Mouse (Mus musculus) stomach, postnatal 0 days (tissue): ENCODE results near the gene Gpx3. TPM values are rescaled to one million over a fixed set of nuclear protein-coding genes. Genes with fewer than 3 reads are reported as not detected.
"Not testable (repeated sequence)": the region's sequence is repeated elsewhere in the genome, so short reads cannot be mapped to it uniquely, and the experiment has no call there.

Source experiments
- ATAC-seq: fragments of 200-750 bp; cut with Nextera tagmentation; 2 replicates; pipeline ENCODE4 v1.8.0; 2017; ENCODE audit not compliant: low FRiP score, low TSS enrichment
- DNase-seq: peaks from one replicate; pipeline ENCODE4 v3.0.0-alpha.2; 2016; ENCODE audit warnings: low spot score
- H3K27ac ChIP-seq: fragments of 300-500 bp; sonication (generic); replicated peaks from 2 replicates; pipeline ENCODE4 v1.5.1; 2014; ENCODE audit warnings: mild to moderate bottlenecking, control low read depth
- H3K27me3 ChIP-seq: fragments of 300-500 bp; sonication (generic); 2 replicates; pipeline ENCODE4 v1.6.1; 2014; ENCODE audit warnings: low read length; ENCODE audit not compliant: control insufficient read depth, insufficient read depth
- H3K36me3 ChIP-seq: fragments of 300-500 bp; sonication (generic); 2 replicates; pipeline ENCODE4 v1.6.1; 2014; ENCODE audit warnings: low read length, mixed read lengths; ENCODE audit not compliant: control insufficient read depth, insufficient read depth
- H3K4me1 ChIP-seq: fragments of 300-500 bp; sonication (generic); replicated peaks from 2 replicates; pipeline ENCODE4 v1.6.1; 2014; ENCODE audit warnings: antibody characterized with exemption; ENCODE audit not compliant: control insufficient read depth, insufficient read depth
- H3K4me2 ChIP-seq: fragments of 300-500 bp; sonication (generic); replicated peaks from 2 replicates; pipeline ENCODE4 v1.6.1; 2014; ENCODE audit warnings: low read depth, mild to moderate bottlenecking, control low read depth, moderate library complexity
- H3K4me3 ChIP-seq: fragments of 300-500 bp; sonication (generic); 2 replicates; pipeline ENCODE4 v1.5.1; 2014; ENCODE audit warnings: low read depth, low read length, control low read depth
- H3K9ac ChIP-seq: fragments of 300-500 bp; sonication (generic); 2 replicates; pipeline ENCODE4 v1.6.1; 2014; ENCODE audit warnings: mild to moderate bottlenecking, low read length, control low read depth, mixed read lengths
- H3K9me3 ChIP-seq: fragments of 300-500 bp; sonication (generic); 2 replicates; pipeline ENCODE4 v1.6.1; 2016; ENCODE audit warnings: low read length; ENCODE audit not compliant: control insufficient read depth
- CTCF ChIP-seq: IDR thresholded peaks from 2 replicates; pipeline ENCODE4 v1.5.1; 2016; ENCODE audit warnings: antibody characterized with exemption, low read depth, mild to moderate bottlenecking, moderate library complexity
- EP300 ChIP-seq: optimal IDR thresholded peaks from 2 replicates; pipeline ENCODE3; 2016; ENCODE audit warnings: antibody characterized with exemption
- WGBS: fragments of 180-500 bp; shearing (Covaris S2); extraction: QIAGEN DNeasy Blood & Tissue Kit; methylation state at CpG from one replicate; pipeline ENCODE4 v1.1.7; 2014; 5-methylcytosine and 5-hydroxymethylcytosine counted together
- polyA plus RNA-seq: library from polyadenylated mRNA; unstranded; fragments of >200 nt; fragmentation: Nextera tagmentation; extraction: Ambion mirVana; gene quantifications from 2 replicates; pipeline ENCODE4 v1.2.1, GENCODE M21; 2015

Gpx3 gene
- polyA plus RNA-seq, 1 experiment from 2014 or later = 206 TPM

GRCm38 (mm10) chr11:54955735-54956480, 53.7 kb downstream of the Gpx3 start:
- DNase-seq = peak; percentile 98
- TF ChIP-seq CTCF (no peak; the same call in 1 of the 2 replicates), EP300 (no peak)
- WGBS = under 1% methylated on average over 59 of the region's 59 CpGs

GRCm38 (mm10) chr11:54956912-54957311, 54.7 kb downstream of the Gpx3 start:
- Histone ChIP-seq H3K4me3 (no peak overlapping the region), H3K4me1 (peaks cover 6% of the 10 kb centered on the region; the same call in 1 of the 2 replicates), H3K4me2 (no peak overlapping the region), H3K27ac (no peak overlapping the region), H3K9me3 (no peaks in the 10 kb centered on the region), H3K36me3 (no peaks in the 10 kb centered on the region), H3K27me3 (no peaks in the 10 kb centered on the region), H3K9ac (no peak overlapping the region)
- no peak for TF ChIP-seq CTCF
- no peak for TF ChIP-seq EP300
- ATAC-seq = no peak
- DNase-seq = no peak
- 68% methylated on average over 7 of the region's 7 CpGs for WGBS

More at GRCm38 (mm10) chr11:54955735-54956480, 53.7 kb downstream of the Gpx3 start:
- peak overlapping the region; percentile 85 for H3K4me3 ChIP-seq
- H3K4me1 ChIP-seq = peaks cover 6% of the 10 kb centered on the region; the same call in 1 of the 2 replicates
- H3K4me2 ChIP-seq = peak overlapping the region; percentile 62
- peak overlapping the region; percentile 90 for H3K9ac ChIP-seq
- peak overlapping the region; percentile 94 for H3K27ac ChIP-seq
- ATAC-seq = peak; percentile 95
- no peaks in the 10 kb centered on the region for H3K36me3 ChIP-seq
- H3K27me3 ChIP-seq = no peaks in the 10 kb centered on the region
- no peaks in the 10 kb centered on the region for H3K9me3 ChIP-seq

GRCm38 (mm10) chr11:54957708-54958107, 55.5 kb downstream of the Gpx3 start:
- not testable (repeated sequence) for H3K4me3 ChIP-seq, ATAC-seq, H3K36me3 ChIP-seq, H3K4me1 ChIP-seq, DNase-seq, H3K4me2 ChIP-seq, H3K9me3 ChIP-seq, H3K9ac ChIP-seq, H3K27me3 ChIP-seq
- H3K27ac ChIP-seq = peak overlapping the region; percentile 84; the same call in 1 of the 2 replicates
- 83% methylated on average over 3 of the region's 3 CpGs for WGBS

- Histone ChIP-seq H3K9ac (no peak overlapping the region), H3K9me3 (no peaks in the 10 kb centered on the region), H3K36me3 (no peaks in the 10 kb centered on the region), H3K27me3 (no peaks in the 10 kb centered on the region), H3K4me1 (peaks cover 9% of the 10 kb centered on the region; the same call in 1 of the 2 replicates), H3K4me3 (no peak overlapping the region), H3K27ac (peak overlapping the region; percentile 84), H3K4me2 (no peak overlapping the region)
- peak; percentile 23 for TF ChIP-seq EP300
- no peak for TF ChIP-seq CTCF
- whole genome bisulfite sequencing = 44% methylated on average over 3 of the region's 3 CpGs
- peak; percentile 72 for DNase-seq
- peak; percentile 68 for ATAC-seq
Measured at GRCm38 (mm10) chr11:54958571-54959073, 56.4 kb downstream of the Gpx3 start.

Other genes starting within 250 kb of the Gpx3 start
- 30.6 and 32.3 TPM in 2 replicates for gene Cdc42se2, start 114.8 kb upstream of the Gpx3 start, polyA plus RNA-seq
- 4.5 and 4.8 TPM in 2 replicates for gene Lyrm7, start 41.5 kb upstream of the Gpx3 start, polyA plus RNA-seq
- gene Hint1, start 36.1 kb upstream of the Gpx3 start, polyA plus RNA-seq = 745 and 824 TPM in 2 replicates
- gene Tnip1, start 60.5 kb downstream of the Gpx3 start, polyA plus RNA-seq = 14.7 and 15.5 TPM in 2 replicates
- 140 and 141 TPM in 2 replicates for gene Anxa6, start 131.0 kb downstream of the Gpx3 start, polyA plus RNA-seq
- 5.1 and 5.4 TPM in 2 replicates for gene Ccdc69, start 175.7 kb downstream of the Gpx3 start, polyA plus RNA-seq
- 84.3 and 89.3 TPM in 2 replicates for gene Gm2a, start 195.7 kb downstream of the Gpx3 start, polyA plus RNA-seq
- 0.06 and 0.11 TPM in 2 replicates for gene Slc36a3, start 249.3 kb downstream of the Gpx3 start, polyA plus RNA-seq